ENCODE assay signal across 7 mouse cellular contexts in genomic region chr9:31280366-31281010, GRCm38 (mm10). TPM values are rescaled to one million over a fixed set of nuclear protein-coding genes. Genes with fewer than 3 reads are reported as not detected.
DNase-seq lines count a peak whose midpoint lies in the region; ATAC-seq and TF ChIP-seq lines count a peak whose summit lies in the region.

Gene Prdm10, plus strand, starts transcription at chr9:31280538.

- H3K4me2 ChIP-seq in intestine, postnatal 0 days (replicated peaks; ENCODE audit: low read depth) = peak within 1 kb of the TSS; percentile 84
- peak within 1 kb of the TSS; percentile 71 for H3K4me2 ChIP-seq in midbrain, embryonic 13.5 days (replicated peaks)

- WGBS in intestine, postnatal 0 days = 1% methylated on average over 41 of the region's 45 CpGs
- WGBS in limb, embryonic 10.5 days = under 1% methylated on average over 45 of the region's 45 CpGs
- WGBS in midbrain, embryonic 13.5 days = under 1% methylated on average over 42 of the region's 45 CpGs

- H3K9ac ChIP-seq in intestine, postnatal 0 days (ENCODE audit: low read depth, low read length) = peak within 1 kb of the TSS; percentile 95
- H3K9ac ChIP-seq in midbrain, embryonic 13.5 days (replicated peaks) = peak within 1 kb of the TSS; percentile 98

- peak within 1 kb of the TSS; percentile 98 for H3K27ac ChIP-seq in intestine, postnatal 0 days (ENCODE audit: low read depth, low read length)
- H3K27ac ChIP-seq in limb, embryonic 10.5 days = peak within 1 kb of the TSS; percentile 100
- peak within 1 kb of the TSS; percentile 100 for H3K27ac ChIP-seq in midbrain, embryonic 13.5 days

- ATAC-seq in intestine, postnatal 0 days = peak; percentile 91
- ATAC-seq in midbrain, embryonic 13.5 days = peak; percentile 91

- H3K27me3 ChIP-seq in intestine, postnatal 0 days (replicated peaks; ENCODE audit: control insufficient read depth, insufficient read depth, low read length) = no peaks in the 10 kb centered on the region
- no peaks in the 10 kb centered on the region for H3K27me3 ChIP-seq in limb, embryonic 10.5 days (ENCODE audit: low read depth, poor library complexity, severe bottlenecking)
- no peaks in the 10 kb centered on the region for H3K27me3 ChIP-seq in midbrain, embryonic 13.5 days

- no peaks in the 10 kb centered on the region for H3K36me3 ChIP-seq in intestine, postnatal 0 days (ENCODE audit: control insufficient read depth, insufficient read depth)
- H3K36me3 ChIP-seq in limb, embryonic 10.5 days = no peaks in the 10 kb centered on the region
- no peaks in the 10 kb centered on the region for H3K36me3 ChIP-seq in midbrain, embryonic 13.5 days

- no peaks in the 10 kb centered on the region; the same call in 1 of the 2 replicates for H3K4me1 ChIP-seq in intestine, postnatal 0 days (replicated peaks; ENCODE audit: control insufficient read depth, insufficient read depth, low read length)
- peaks cover 25% of the 10 kb centered on the region for H3K4me1 ChIP-seq in limb, embryonic 10.5 days
- H3K4me1 ChIP-seq in midbrain, embryonic 13.5 days (replicated peaks) = peaks cover 32% of the 10 kb centered on the region

- H3K9me3 ChIP-seq in intestine, postnatal 0 days (ENCODE audit: control insufficient read depth) = no peaks in the 10 kb centered on the region
- H3K9me3 ChIP-seq in limb, embryonic 10.5 days (replicated peaks) = no peaks in the 10 kb centered on the region
- no peaks in the 10 kb centered on the region for H3K9me3 ChIP-seq in midbrain, embryonic 13.5 days

- TF ChIP-seq CTCF in intestine, postnatal 0 days (IDR thresholded peaks at IDR 0.05; ENCODE audit: low read depth) = no peak

- peak; percentile 95 for DNase-seq in adrenal gland, adult 8-10 months
- DNase-seq in embryo, embryonic 9.5 days (ENCODE audit: extremely low spot score) = peak; percentile 97
- DNase-seq in gonadal fat pad, adult 2 months (ENCODE audit: low read depth) = peak; percentile 98
- peak; percentile 96 for DNase-seq in limb, embryonic 10.5 days (ENCODE audit: low spot score)
- DNase-seq in spleen, adult 12 weeks (ENCODE audit: low spot score) = peak; percentile 90

- H3K4me3 ChIP-seq in intestine, postnatal 0 days (ENCODE audit: low read depth, low read length) = peak within 1 kb of the TSS; percentile 91
- H3K4me3 ChIP-seq in limb, embryonic 10.5 days = peak within 1 kb of the TSS; percentile 91
- H3K4me3 ChIP-seq in midbrain, embryonic 13.5 days (replicated peaks) = peak within 1 kb of the TSS; percentile 84

RNA-seq across cellular contexts. Expression of gene Prdm10, which starts in this region (rescaled TPM):
- total RNA-seq in adrenal gland, adult 8-10 months (2022) = 10 to 100 TPM in 3 of 4 experiments, 1 to 10 TPM in 1; 7.9 to 10.8 (median 10.5) TPM
- 6.3 and 6.9 TPM in 2 replicates for polyA plus RNA-seq in gonadal fat pad, adult 2 months (2012; rRNA removed)
- polyA plus RNA-seq in intestine, postnatal 0 days (2015; fragmentation: Nextera tagmentation; extraction: Ambion mirVana) = 1.0 and 1.2 TPM in 2 replicates
- polyA plus RNA-seq in limb, embryonic 10.5 days (2016; fragmentation: Nextera tagmentation; extraction: Ambion mirVana) = 7.3 and 7.5 TPM in 2 replicates
- polyA plus RNA-seq in midbrain, embryonic 13.5 days (2015; fragmentation: Nextera tagmentation; extraction: Ambion mirVana) = 9.1 and 9.5 TPM in 2 replicates

Comparison
In these comparisons a context has a peak if more than half of its experiments do, and no peak if none do; other contexts are left out.
1. Peak in every context shown above with its lines: DNase-seq, ATAC-seq, H3K4me3 ChIP-seq and H3K27ac ChIP-seq.